Mouse (Mus musculus): ENCODE measurements around the gene Mrpl23. TPM values are rescaled to one million over a fixed set of nuclear protein-coding genes. Genes with fewer than 3 reads are reported as not detected.

Mrpl23 gene
- polyA plus RNA-seq, 1 experiment from 2014 or later, result 18.7 TPM

- ATAC-seq (peak; percentile 40), DNase-seq (peak; percentile 77)
- TF ChIP-seq EP300 (IDR thresholded peaks at IDR 0.05; ENCODE audit: low read depth), result no peak
- no peak for TF ChIP-seq CTCF (IDR thresholded peaks at IDR 0.05; ENCODE audit: low read depth)
- Histone ChIP-seq H3K27me3 (ENCODE audit: insufficient read depth, low read length) (no peaks in the 10 kb centered on the region), H3K27ac (ENCODE audit: low read depth) (peak overlapping the region; percentile 92), H3K9ac (replicated peaks) (peak overlapping the region; percentile 48), H3K4me1 (ENCODE audit: insufficient read depth) (peaks cover 44% of the 10 kb centered on the region), H3K9me3 (ENCODE audit: low read length) (no peaks in the 10 kb centered on the region), H3K36me3 (replicated peaks; ENCODE audit: insufficient read depth, low read length) (no peaks in the 10 kb centered on the region), H3K4me3 (ENCODE audit: low read depth, low read length) (no peak overlapping the region), H3K4me2 (ENCODE audit: low read depth, low read length) (no peak overlapping the region)
- WGBS (ENCODE audit: insufficient replicate concordance), result 57% methylated on average over 9 of the region's 9 CpGs
Measured at GRCm38 (mm10) chr7:142570565-142570964, 38.1 kb downstream of the Mrpl23 start.

- no peak for ATAC-seq
- 61% methylated on average over 16 of the region's 16 CpGs for WGBS (ENCODE audit: insufficient replicate concordance)
- Histone ChIP-seq H3K27ac (ENCODE audit: low read depth) (peak overlapping the region; percentile 92), H3K9me3 (ENCODE audit: low read length) (no peaks in the 10 kb centered on the region), H3K27me3 (ENCODE audit: insufficient read depth, low read length) (no peaks in the 10 kb centered on the region), H3K36me3 (replicated peaks; ENCODE audit: insufficient read depth, low read length) (no peaks in the 10 kb centered on the region), H3K4me1 (ENCODE audit: insufficient read depth) (peaks cover 36% of the 10 kb centered on the region), H3K4me3 (ENCODE audit: low read depth, low read length) (no peak overlapping the region), H3K9ac (replicated peaks) (peak overlapping the region; percentile 48; the same call in 1 of the 2 replicates), H3K4me2 (ENCODE audit: low read depth, low read length) (no peak overlapping the region)
- peak; percentile 19 for DNase-seq
- no peak for TF ChIP-seq CTCF (IDR thresholded peaks at IDR 0.05; ENCODE audit: low read depth)
- TF ChIP-seq EP300 (IDR thresholded peaks at IDR 0.05; ENCODE audit: low read depth), result no peak
Measured at GRCm38 (mm10) chr7:142571458-142572220, 39.2 kb downstream of the Mrpl23 start.

GRCm38 (mm10) chr7:142572343-142572742 lies 39.9 kb downstream of the Mrpl23 start:
- Histone ChIP-seq H3K9me3 (ENCODE audit: low read length) (no peaks in the 10 kb centered on the region), H3K4me1 (ENCODE audit: insufficient read depth) (peaks cover 29% of the 10 kb centered on the region), H3K27ac (ENCODE audit: low read depth) (peak overlapping the region; percentile 92; the same call in 1 of the 2 replicates), H3K36me3 (replicated peaks; ENCODE audit: insufficient read depth, low read length) (no peaks in the 10 kb centered on the region), H3K27me3 (ENCODE audit: insufficient read depth, low read length) (no peaks in the 10 kb centered on the region), H3K4me3 (ENCODE audit: low read depth, low read length) (no peak overlapping the region), H3K4me2 (ENCODE audit: low read depth, low read length) (no peak overlapping the region), H3K9ac (replicated peaks) (no peak overlapping the region; the same call in 1 of the 2 replicates)
- ATAC-seq, result no peak
- no peak for DNase-seq
- 50% methylated on average over 7 of the region's 7 CpGs for WGBS (ENCODE audit: insufficient replicate concordance)
- TF ChIP-seq EP300 (IDR thresholded peaks at IDR 0.05; ENCODE audit: low read depth) (no peak), CTCF (IDR thresholded peaks at IDR 0.05; ENCODE audit: low read depth) (no peak)

- H3K4me1 ChIP-seq (ENCODE audit: insufficient read depth), result peaks cover 23% of the 10 kb centered on the region
- H3K27ac ChIP-seq (ENCODE audit: low read depth), result peak overlapping the region; percentile 92
- H3K4me2 ChIP-seq (ENCODE audit: low read depth, low read length), result no peak overlapping the region
- WGBS (ENCODE audit: insufficient replicate concordance), result 67% methylated on average over 6 of the region's 6 CpGs
- TF ChIP-seq CTCF (IDR thresholded peaks at IDR 0.05; ENCODE audit: low read depth), result no peak
- TF ChIP-seq EP300 (IDR thresholded peaks at IDR 0.05; ENCODE audit: low read depth), result no peak
- no peaks in the 10 kb centered on the region for H3K9me3 ChIP-seq (ENCODE audit: low read length)
- no peaks in the 10 kb centered on the region for H3K36me3 ChIP-seq (replicated peaks; ENCODE audit: insufficient read depth, low read length)
- DNase-seq, result no peak
- no peak overlapping the region; the same call in 1 of the 2 replicates for H3K9ac ChIP-seq (replicated peaks)
- no peak overlapping the region for H3K4me3 ChIP-seq (ENCODE audit: low read depth, low read length)
- H3K27me3 ChIP-seq (ENCODE audit: insufficient read depth, low read length), result no peaks in the 10 kb centered on the region
- ATAC-seq, result no peak
Measured at GRCm38 (mm10) chr7:142572992-142573391, 40.5 kb downstream of the Mrpl23 start.

GRCm38 (mm10) chr7:142574155-142574660 lies 41.7 kb downstream of the Mrpl23 start:
- H3K4me1 ChIP-seq (ENCODE audit: insufficient read depth), result peaks cover 21% of the 10 kb centered on the region
- H3K4me2 ChIP-seq (ENCODE audit: low read depth, low read length), result no peak overlapping the region
- 63% methylated on average over 3 of the region's 3 CpGs for WGBS (ENCODE audit: insufficient replicate concordance)

GRCm38 (mm10) chr7:142574826-142575351 lies 42.4 kb downstream of the Mrpl23 start:
- WGBS (ENCODE audit: insufficient replicate concordance), result 56% methylated on average over 9 of the region's 9 CpGs
- no peaks in the 10 kb centered on the region for H3K36me3 ChIP-seq (replicated peaks; ENCODE audit: insufficient read depth, low read length)
- H3K9me3 ChIP-seq (ENCODE audit: low read length), result no peaks in the 10 kb centered on the region
- H3K4me1 ChIP-seq (ENCODE audit: insufficient read depth), result peaks cover 21% of the 10 kb centered on the region
- no peak for TF ChIP-seq EP300 (IDR thresholded peaks at IDR 0.05; ENCODE audit: low read depth)
- no peak for TF ChIP-seq CTCF (IDR thresholded peaks at IDR 0.05; ENCODE audit: low read depth)
- no peaks in the 10 kb centered on the region for H3K27me3 ChIP-seq (ENCODE audit: insufficient read depth, low read length)
- H3K27ac ChIP-seq (ENCODE audit: low read depth), result peak overlapping the region; percentile 48
- no peak overlapping the region for H3K4me2 ChIP-seq (ENCODE audit: low read depth, low read length)
- peak; percentile 47 for DNase-seq
- 0 out of 2 replicates have a peak overlapping the region, but pooled peaks have one; percentile 16 for H3K9ac ChIP-seq (replicated peaks)
- ATAC-seq, result peak; percentile 30
- no peak overlapping the region for H3K4me3 ChIP-seq (ENCODE audit: low read depth, low read length)

More at GRCm38 (mm10) chr7:142574155-142574660, 41.7 kb downstream of the Mrpl23 start:
- Histone ChIP-seq H3K27me3 (ENCODE audit: insufficient read depth, low read length) (no peaks in the 10 kb centered on the region), H3K4me3 (ENCODE audit: low read depth, low read length) (no peak overlapping the region), H3K27ac (ENCODE audit: low read depth) (peak overlapping the region; percentile 92), H3K9me3 (ENCODE audit: low read length) (no peaks in the 10 kb centered on the region), H3K36me3 (replicated peaks; ENCODE audit: insufficient read depth, low read length) (no peaks in the 10 kb centered on the region), H3K9ac (replicated peaks) (no peak overlapping the region)
- ATAC-seq (no peak), DNase-seq (peak; percentile 29)
- TF ChIP-seq EP300 (IDR thresholded peaks at IDR 0.05; ENCODE audit: low read depth) (no peak), CTCF (IDR thresholded peaks at IDR 0.05; ENCODE audit: low read depth) (no peak)

All from liver, postnatal 0 days (tissue).